Mouse (Mus musculus) cortical plate, adult 2 months (tissue): ENCODE measurements around the gene Hemgn. TPM values are rescaled to one million over a fixed set of nuclear protein-coding genes. Genes with fewer than 3 reads are reported as not detected.

Experiments used
- H3K27ac ChIP-seq: fragments of 200-500 bp; 2 replicates; pipeline ENCODE4 v1.5.1; 2012; ENCODE audit warnings: low read length, control low read depth, inconsistent platforms; ENCODE audit not compliant: insufficient read depth
- H3K4me1 ChIP-seq: fragments of 200-500 bp; 2 replicates; pipeline ENCODE4 v1.6.1; 2011; ENCODE audit warnings: low read length; ENCODE audit not compliant: control insufficient read depth, insufficient read depth
- H3K4me3 ChIP-seq: fragments of 200-500 bp; 2 replicates; pipeline ENCODE4 v1.5.1; 2011; ENCODE audit warnings: mild to moderate bottlenecking, low read length, control low read depth; ENCODE audit not compliant: insufficient read depth
- CTCF ChIP-seq: fragments of 200-500 bp; IDR thresholded peaks from 2 replicates; pipeline ENCODE4 v1.5.1; 2011; ENCODE audit warnings: mild to moderate bottlenecking, control low read depth, low read length; ENCODE audit not compliant: insufficient read depth; ENCODE audit errors: extremely low read depth
- POLR2A ChIP-seq: fragments of 200-500 bp; IDR thresholded peaks from 2 replicates; pipeline ENCODE4 v1.6.1; 2011; ENCODE audit warnings: mild to moderate bottlenecking, low read length, control low read depth; ENCODE audit not compliant: insufficient read depth; ENCODE audit errors: extremely low read depth
- polyA plus RNA-seq: library from polyadenylated mRNA; depleted of rRNA; stranded (reverse); fragments of >200 nt; gene quantifications from 2 replicates; pipeline ENCODE4 v1.2.3, GENCODE M21; 2012

The Hemgn gene
- polyA plus RNA-seq, 1 experiment: not detected

- H3K27ac ChIP-seq: no peak overlapping the region
- TF ChIP-seq CTCF: no peak
- no peak for TF ChIP-seq POLR2A
- H3K4me3 ChIP-seq: no peak overlapping the region
- H3K4me1 ChIP-seq: no peaks in the 10 kb centered on the region
These were observed 48.9 kb downstream of the Hemgn start for GRCm38 (mm10) chr4:46364360-46364759.

- no peak overlapping the region for H3K27ac ChIP-seq
- no peak overlapping the region for H3K4me3 ChIP-seq
- H3K4me1 ChIP-seq: no peaks in the 10 kb centered on the region
- TF ChIP-seq CTCF (no peak), POLR2A (no peak)
These were observed 52.0 kb downstream of the Hemgn start for GRCm38 (mm10) chr4:46361258-46361657.

- Histone ChIP-seq H3K4me3 (no peak overlapping the region), H3K27ac (no peak overlapping the region), H3K4me1 (no peaks in the 10 kb centered on the region)
- no peak for TF ChIP-seq POLR2A
- no peak for TF ChIP-seq CTCF
These were observed 53.6 kb downstream of the Hemgn start for GRCm38 (mm10) chr4:46359539-46360253.

GRCm38 (mm10) chr4:46356351-46357133, 56.8 kb downstream of the Hemgn start:
- H3K4me1 ChIP-seq: no peaks in the 10 kb centered on the region
- no peak overlapping the region for H3K27ac ChIP-seq
- TF ChIP-seq POLR2A (no peak), CTCF (peak; percentile 57)
- no peak overlapping the region for H3K4me3 ChIP-seq

GRCm38 (mm10) chr4:46353045-46353444, 60.3 kb downstream of the Hemgn start:
- Histone ChIP-seq H3K27ac (no peak overlapping the region), H3K4me3 (no peak overlapping the region), H3K4me1 (no peaks in the 10 kb centered on the region)
- TF ChIP-seq CTCF (no peak), POLR2A (no peak)

- Histone ChIP-seq H3K27ac (no peak overlapping the region), H3K4me1 (no peaks in the 10 kb centered on the region), H3K4me3 (no peak overlapping the region)
- TF ChIP-seq CTCF (no peak), POLR2A (no peak)
These were observed 63.8 kb downstream of the Hemgn start for GRCm38 (mm10) chr4:46349530-46349929.

GRCm38 (mm10) chr4:46348897-46349296, 64.4 kb downstream of the Hemgn start:
- Histone ChIP-seq H3K27ac (no peak overlapping the region), H3K4me1 (no peaks in the 10 kb centered on the region), H3K4me3 (no peak overlapping the region)
- TF ChIP-seq POLR2A (no peak), CTCF (no peak)

- no peaks in the 10 kb centered on the region for H3K4me1 ChIP-seq
- H3K4me3 ChIP-seq: no peak overlapping the region
- H3K27ac ChIP-seq: no peak overlapping the region
- TF ChIP-seq POLR2A (no peak), CTCF (no peak)
These were observed 65.5 kb downstream of the Hemgn start for GRCm38 (mm10) chr4:46347580-46348515.

GRCm38 (mm10) chr4:46347141-46347540, 66.2 kb downstream of the Hemgn start:
- H3K4me1 ChIP-seq: no peaks in the 10 kb centered on the region
- H3K27ac ChIP-seq: no peak overlapping the region
- TF ChIP-seq POLR2A (no peak), CTCF (no peak)
- no peak overlapping the region for H3K4me3 ChIP-seq
